Mouse (Mus musculus): ENCODE measurements around the gene Mad1l1. TPM values are rescaled to one million over a fixed set of nuclear protein-coding genes. Genes with fewer than 3 reads are reported as not detected.
"Not testable (repeated sequence)": the region's sequence is repeated elsewhere in the genome, so short reads cannot be mapped to it uniquely, and the experiment has no call there.

The Mad1l1 gene
- total RNA-seq, 2 experiments from 2014 or later, result 18.2 to 18.8 TPM

GRCm38 (mm10) chr5:140018780-140019179 is 302.6 kb downstream of the Mad1l1 start:
- peak in 1 of 2 experiments; percentile 43 for DNase-seq (ENCODE audit: low spot score in 2 of 2)

- DNase-seq (ENCODE audit: low spot score in 2 of 2), result no peak
Measured at GRCm38 (mm10) chr5:140016896-140017295, 304.5 kb downstream of the Mad1l1 start.

DNA sequence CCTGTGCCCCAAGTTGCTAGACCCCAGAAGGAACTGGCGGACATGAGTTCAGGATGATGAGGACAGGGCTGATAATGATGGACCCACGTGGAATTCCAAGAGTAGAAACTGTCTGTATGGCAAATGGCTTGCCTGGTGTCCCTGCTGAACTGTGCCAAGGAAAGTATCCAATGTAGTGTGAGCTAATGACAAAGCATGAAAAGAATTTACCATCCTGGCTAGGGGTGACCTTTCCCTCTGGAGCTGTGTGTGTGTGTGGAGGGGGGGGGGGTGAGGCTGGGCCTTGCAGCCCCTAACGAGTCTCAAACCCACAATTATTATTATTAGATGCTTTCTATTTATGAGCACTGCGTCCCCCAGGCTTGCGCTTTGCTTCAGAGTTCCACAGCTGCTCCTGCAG is 307.7 kb downstream of the Mad1l1 start:
- DNase-seq (ENCODE audit: low spot score in 2 of 2), result no peak

DNA sequence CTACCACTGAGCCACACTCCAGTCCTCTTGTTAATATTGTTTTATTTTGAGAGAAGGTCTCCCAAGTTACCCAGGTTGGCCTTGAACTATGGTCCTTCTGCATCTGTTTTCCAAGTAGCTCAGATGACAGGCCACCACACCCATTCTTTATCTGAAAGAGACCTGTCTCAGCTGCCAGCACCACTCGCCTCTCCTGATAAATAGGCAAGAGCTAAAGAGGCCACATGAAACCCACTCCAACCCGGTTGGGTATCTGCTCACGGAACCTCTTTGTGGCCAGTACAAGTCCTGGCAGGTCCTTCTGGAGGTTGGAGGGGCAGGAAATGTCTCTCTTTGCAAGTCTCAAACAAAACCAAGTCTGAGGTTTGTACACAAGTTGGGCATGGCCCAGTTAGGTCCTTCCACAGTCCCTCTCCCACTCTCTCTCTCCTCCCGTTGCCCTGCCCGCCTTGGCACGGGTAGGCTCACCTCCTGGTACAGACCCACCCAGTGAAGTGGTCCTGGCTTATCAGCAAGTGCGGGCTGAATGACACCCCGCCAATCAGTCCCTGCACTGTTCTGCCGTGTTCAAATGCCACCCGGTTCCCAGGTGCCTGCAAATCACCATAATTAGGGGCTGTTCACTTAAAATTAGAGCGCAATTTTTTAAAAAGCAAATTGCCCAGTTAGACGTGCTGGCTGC is 308.9 kb downstream of the Mad1l1 start:
- DNase-seq (ENCODE audit: low spot score in 2 of 2), result no peak

GRCm38 (mm10) chr5:140010405-140010804 is 310.9 kb downstream of the Mad1l1 start:
- DNase-seq (ENCODE audit: low spot score in 2 of 2), result no peak

DNA sequence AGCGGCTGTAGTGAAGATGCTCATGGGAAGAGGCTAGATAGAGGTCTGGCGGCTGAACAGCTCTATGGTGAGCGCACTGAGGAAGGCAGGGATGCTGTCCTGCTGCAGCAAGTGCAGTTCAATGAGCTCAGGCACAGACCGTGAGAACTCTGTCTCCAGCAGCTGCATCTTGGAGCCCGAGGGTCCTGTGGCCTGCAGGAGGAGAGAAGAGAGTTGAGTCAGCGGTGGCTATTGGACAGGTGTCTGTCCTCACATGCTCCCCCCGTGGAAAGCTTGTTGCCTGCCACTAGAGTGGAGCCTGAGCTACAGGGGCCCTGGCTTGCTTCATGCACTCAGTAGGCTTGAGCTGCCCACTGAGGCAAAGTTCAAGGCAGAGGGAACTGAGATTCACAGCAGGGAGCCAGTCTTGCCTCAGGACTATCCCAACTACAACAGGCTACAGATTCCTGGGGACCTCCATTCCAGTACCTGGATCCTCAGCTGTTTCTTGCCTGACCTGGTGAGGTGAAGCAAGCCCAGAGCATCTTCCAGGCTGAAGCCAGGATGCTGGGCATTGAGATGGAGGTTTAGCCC is 312.2 kb downstream of the Mad1l1 start:
- no peak for DNase-seq (ENCODE audit: low spot score in 2 of 2)

DNA sequence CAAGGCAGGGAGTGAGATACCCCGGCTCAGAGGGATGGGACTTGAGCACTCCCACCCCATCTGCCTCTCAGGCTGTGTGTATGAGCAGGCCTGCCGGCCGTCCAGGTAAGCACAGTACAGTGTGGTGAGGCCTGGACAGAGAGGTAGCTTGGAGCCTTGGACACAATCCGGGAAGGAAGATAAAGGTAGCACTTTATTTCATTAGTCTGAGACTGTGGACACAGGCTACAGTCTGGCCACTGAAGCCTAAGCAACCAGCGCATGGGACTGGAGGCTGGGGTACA is 312.9 kb downstream of the Mad1l1 start:
- no peak for DNase-seq (ENCODE audit: low spot score in 2 of 2)

DNA sequence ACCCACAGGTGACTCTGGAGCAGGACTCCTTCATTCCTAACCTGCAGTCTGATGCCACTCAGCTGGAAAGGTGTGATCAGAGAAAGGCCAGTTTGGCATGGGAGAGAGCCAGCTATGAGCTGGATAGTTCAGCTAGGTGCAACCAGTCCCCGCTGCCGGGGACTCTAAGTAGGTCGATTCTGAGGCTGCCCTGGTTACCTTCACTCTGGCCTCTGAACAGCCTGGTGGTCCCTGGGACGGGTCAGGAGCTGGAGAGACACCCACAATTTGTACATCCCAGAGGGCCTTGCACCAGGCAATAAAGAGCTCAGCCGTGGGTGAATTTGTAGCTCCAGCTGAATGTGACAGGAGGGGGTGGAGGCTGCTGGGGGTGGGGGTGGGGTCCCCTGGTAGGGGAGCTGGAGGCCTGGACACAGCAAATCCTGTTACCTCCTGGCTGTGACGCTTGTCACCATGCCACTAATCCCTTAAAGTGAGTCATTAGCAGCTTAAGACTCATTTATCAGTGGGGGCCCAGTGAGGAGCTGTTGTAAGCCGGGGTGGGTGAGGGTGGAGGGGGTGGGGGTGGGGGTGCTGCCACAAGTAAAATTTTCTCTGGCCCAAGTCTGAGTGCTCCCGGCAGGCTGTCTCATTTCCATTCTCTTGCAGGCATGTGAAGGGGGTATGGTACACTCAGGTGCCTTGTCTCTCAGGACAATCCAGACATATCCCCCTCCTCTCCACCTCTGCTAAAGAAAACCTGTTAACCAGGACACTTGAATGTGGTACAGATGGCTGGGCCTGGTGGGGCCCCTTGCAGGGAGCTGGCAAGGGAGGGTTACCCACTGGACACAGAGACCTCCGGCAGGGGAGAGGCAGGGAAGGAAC is 313.5 kb downstream of the Mad1l1 start:
- DNase-seq (ENCODE audit: low spot score in 2 of 2), result no peak

DNA sequence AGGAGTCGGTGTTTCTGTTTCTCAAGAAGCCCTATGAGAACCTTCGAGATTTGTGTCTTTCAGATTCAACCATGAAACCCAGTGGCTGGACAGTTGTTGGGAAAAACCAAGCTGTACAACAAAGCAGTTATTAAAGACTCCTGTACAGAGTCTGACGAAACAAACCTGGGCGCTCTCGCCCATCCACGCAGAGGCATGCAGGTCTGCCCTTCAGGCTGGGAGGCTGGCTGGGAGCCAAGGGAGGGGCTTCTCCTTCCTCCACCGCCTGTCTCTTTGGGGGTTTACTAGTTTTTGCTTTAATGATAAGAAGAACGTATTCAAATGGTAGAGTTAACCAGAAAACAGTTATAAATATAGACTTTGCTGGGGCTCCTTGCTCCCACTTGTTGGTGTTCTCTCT is 314.5 kb downstream of the Mad1l1 start:
- DNase-seq (ENCODE audit: low spot score in 2 of 2), result no peak

- DNase-seq (ENCODE audit: low spot score in 2 of 2), result no peak
Measured at GRCm38 (mm10) chr5:140002541-140002940, 318.8 kb downstream of the Mad1l1 start.

DNA sequence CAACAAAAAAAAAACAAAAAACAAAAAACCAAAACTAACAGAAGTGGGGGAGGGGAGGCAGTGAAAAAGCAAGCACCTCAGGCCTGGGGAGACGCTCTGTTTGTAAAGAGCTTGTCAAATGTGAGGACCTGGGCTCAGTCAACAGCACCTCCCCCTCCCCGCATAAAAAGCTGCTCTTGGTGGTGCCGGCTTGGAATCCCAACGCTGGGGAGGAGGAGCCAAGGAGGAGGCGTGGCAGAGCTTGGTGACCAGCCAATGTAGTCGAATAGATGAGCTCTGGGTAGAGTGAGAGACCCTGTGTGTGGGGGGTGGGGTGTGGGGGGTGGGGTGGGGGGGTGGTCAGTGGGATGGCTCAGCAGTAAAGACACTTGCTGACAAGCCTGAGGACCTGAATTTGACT is 322.4 kb downstream of the Mad1l1 start:
- DNase-seq (ENCODE audit: low spot score in 2 of 2), result no peak

DNA sequence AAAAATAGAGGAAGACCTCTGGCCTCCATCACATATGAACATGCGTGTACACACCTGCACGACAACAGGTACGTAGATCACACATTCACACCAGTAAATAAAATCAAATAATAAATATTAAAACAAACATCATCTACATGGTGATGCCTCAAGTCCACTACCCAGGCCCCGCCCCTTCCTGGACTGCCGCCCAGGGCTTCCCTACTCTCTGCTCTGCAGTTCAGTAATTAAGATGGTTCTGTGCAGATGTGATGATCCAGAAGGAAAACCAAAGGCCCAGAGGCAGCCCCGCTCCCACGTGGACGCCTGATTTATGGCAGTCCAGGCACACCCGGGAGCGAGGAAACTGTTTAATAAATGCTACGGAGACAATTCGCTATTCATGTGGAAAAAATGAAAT is 323.0 kb downstream of the Mad1l1 start:
- DNase-seq (ENCODE audit: low spot score in 2 of 2), result not testable (repeated sequence)

- DNase-seq (ENCODE audit: low spot score in 2 of 2), result no peak
Measured at GRCm38 (mm10) chr5:139991531-139991930, 329.8 kb downstream of the Mad1l1 start.

DNA sequence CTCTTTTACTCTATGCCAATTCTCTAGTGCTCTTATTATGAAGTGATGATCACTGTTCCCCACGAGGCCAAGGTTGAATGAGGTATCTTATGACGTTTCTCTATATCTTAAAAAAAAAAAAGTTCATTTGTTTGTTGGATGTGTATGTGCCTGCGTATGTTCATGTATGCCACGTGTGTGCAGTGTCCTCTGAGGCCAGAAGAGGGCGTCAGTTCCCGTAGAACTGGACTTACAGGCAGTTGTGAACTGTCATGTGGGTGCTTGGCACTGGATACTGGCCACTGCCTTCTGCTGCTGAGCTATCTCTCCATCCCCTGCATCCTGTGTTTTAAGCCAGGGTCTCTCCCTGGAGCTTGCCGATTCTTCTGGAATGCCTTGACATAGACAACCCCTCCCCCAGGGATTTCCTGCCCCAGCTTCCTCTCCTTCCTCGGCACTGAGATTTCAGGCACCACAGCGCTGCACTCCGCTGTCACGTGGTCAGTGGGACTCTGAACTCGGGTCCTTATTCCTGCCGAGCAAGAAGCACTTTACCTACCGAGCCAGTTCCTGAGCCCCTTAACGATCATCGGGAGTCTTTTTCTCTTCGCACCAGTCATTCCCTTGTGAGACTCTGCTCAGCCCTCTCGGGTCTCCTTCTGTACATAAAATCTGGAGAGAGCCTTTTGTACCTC is 336.1 kb downstream of the Mad1l1 start:
- DNase-seq (ENCODE audit: low spot score in 2 of 2), result no peak

- no peak for DNase-seq (ENCODE audit: low spot score in 2 of 2)
Measured at GRCm38 (mm10) chr5:139981976-139982375, 339.4 kb downstream of the Mad1l1 start.

- peak in 1 of 2 experiments; percentile 24 for DNase-seq (ENCODE audit: low spot score in 2 of 2)
Measured at GRCm38 (mm10) chr5:139979371-139979770, 342.0 kb downstream of the Mad1l1 start.

GRCm38 (mm10) chr5:139978525-139979276 is 342.7 kb downstream of the Mad1l1 start:
- no peak for DNase-seq (ENCODE audit: low spot score in 2 of 2)

DNA sequence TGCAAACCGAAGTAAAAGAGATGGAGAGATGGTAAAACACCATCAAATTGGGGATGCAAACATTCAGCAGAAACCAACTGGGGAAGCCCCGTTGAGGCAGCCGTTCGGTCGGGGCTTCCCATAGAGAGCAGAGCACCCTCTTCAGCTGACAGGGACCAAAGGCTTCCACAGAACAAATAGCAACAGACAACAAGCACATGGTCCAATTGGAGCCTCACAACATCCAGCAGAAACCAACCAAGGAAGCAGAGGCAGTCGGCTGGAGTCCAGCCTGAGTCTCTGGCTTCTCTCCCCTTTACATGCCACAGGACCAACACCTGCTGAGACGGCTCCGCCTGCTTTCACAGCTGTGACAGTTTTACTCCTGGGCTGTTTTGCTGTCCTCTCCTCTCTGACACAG is 343.9 kb downstream of the Mad1l1 start:
- no peak for DNase-seq (ENCODE audit: low spot score in 2 of 2)

DNA sequence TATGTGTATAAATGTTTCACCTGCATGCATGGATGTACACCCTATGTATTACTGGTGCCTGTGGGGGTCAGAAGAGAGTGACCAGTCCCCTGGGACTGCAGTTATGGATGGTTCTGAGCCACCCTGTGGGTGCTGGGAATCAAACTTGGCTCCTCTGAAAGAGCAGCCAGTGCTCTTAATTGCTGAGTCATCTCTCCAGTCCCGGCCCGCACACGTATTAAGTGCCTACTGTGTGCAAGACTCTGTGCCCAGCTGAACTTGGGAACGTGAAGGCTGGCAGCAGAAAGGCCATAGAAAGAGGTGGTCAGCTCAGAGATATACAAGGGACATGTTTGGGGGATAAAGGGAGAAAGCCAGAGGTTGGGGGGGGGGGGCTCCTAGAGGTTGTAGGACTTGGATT is 344.8 kb downstream of the Mad1l1 start:
- no peak for DNase-seq (ENCODE audit: low spot score in 2 of 2)

- DNase-seq (ENCODE audit: low spot score in 2 of 2), result no peak
Measured at GRCm38 (mm10) chr5:139970186-139970631, 351.1 kb downstream of the Mad1l1 start.

Measured in layer of hippocampus, postnatal 14 days (tissue).